Mouse (Mus musculus): ENCODE measurements around the gene Fgf2. TPM values are rescaled to one million over a fixed set of nuclear protein-coding genes. Genes with fewer than 3 reads are reported as not detected.

Fgf2 gene
- total RNA-seq, 2 experiments from 2014 or later: 3.0 to 7.0 TPM

GRCm38 (mm10) chr3:37354737-37355136 is 6.6 kb downstream of the Fgf2 start:
- no peak for DNase-seq

- no peak for DNase-seq
Observed at GRCm38 (mm10) chr3:37360729-37361128, 12.6 kb downstream of the Fgf2 start.

- no peak for DNase-seq
Observed at GRCm38 (mm10) chr3:37365144-37365543, 17.0 kb downstream of the Fgf2 start.

GRCm38 (mm10) chr3:37365976-37366375 is 17.8 kb downstream of the Fgf2 start:
- DNase-seq: no peak

- no peak for DNase-seq
Observed at GRCm38 (mm10) chr3:37366381-37367053, 18.4 kb downstream of the Fgf2 start.

GRCm38 (mm10) chr3:37370407-37370806 is 22.3 kb downstream of the Fgf2 start:
- no peak for DNase-seq

GRCm38 (mm10) chr3:37373712-37374111 is 25.6 kb downstream of the Fgf2 start:
- no peak for DNase-seq

- no peak for DNase-seq
Observed at GRCm38 (mm10) chr3:37377926-37378325, 29.8 kb downstream of the Fgf2 start.

- DNase-seq: peak; percentile 68 to 70
Observed at GRCm38 (mm10) chr3:37378412-37378811, 30.3 kb downstream of the Fgf2 start.

- DNase-seq: no peak
Observed at GRCm38 (mm10) chr3:37379201-37379600, 31.1 kb downstream of the Fgf2 start.

- DNase-seq: peak; percentile 13 to 44
Observed at GRCm38 (mm10) chr3:37379930-37380881, 32.1 kb downstream of the Fgf2 start.

GRCm38 (mm10) chr3:37381457-37381856 is 33.3 kb downstream of the Fgf2 start:
- DNase-seq: no peak

- DNase-seq: no peak
Observed at GRCm38 (mm10) chr3:37383096-37383765, 35.1 kb downstream of the Fgf2 start.

- no peak for DNase-seq
Observed at GRCm38 (mm10) chr3:37387310-37387709, 39.2 kb downstream of the Fgf2 start.

- DNase-seq: no peak
Observed at GRCm38 (mm10) chr3:37396930-37397608, 48.9 kb downstream of the Fgf2 start.

GRCm38 (mm10) chr3:37397646-37398045 is 49.5 kb downstream of the Fgf2 start:
- no peak for DNase-seq

- peak; percentile 5 to 16 for DNase-seq
Observed at GRCm38 (mm10) chr3:37398661-37399395, 50.7 kb downstream of the Fgf2 start.

GRCm38 (mm10) chr3:37401729-37402610 is 53.8 kb downstream of the Fgf2 start:
- DNase-seq: peak; percentile 80 to 84

GRCm38 (mm10) chr3:37407598-37407997 is 59.5 kb downstream of the Fgf2 start:
- DNase-seq: no peak

- DNase-seq: no peak
Observed at GRCm38 (mm10) chr3:37413446-37413845, 65.3 kb downstream of the Fgf2 start.

Measured in adrenal gland, postnatal 36 days (tissue).